Mouse (Mus musculus): ENCODE measurements around the gene Terf2ip. TPM values are rescaled to one million over a fixed set of nuclear protein-coding genes. Genes with fewer than 3 reads are reported as not detected.

Gene Terf2ip
- total and polyA plus RNA-seq, 3 experiments: 5.3 to 10.8 (median 10.7) TPM

DNA sequence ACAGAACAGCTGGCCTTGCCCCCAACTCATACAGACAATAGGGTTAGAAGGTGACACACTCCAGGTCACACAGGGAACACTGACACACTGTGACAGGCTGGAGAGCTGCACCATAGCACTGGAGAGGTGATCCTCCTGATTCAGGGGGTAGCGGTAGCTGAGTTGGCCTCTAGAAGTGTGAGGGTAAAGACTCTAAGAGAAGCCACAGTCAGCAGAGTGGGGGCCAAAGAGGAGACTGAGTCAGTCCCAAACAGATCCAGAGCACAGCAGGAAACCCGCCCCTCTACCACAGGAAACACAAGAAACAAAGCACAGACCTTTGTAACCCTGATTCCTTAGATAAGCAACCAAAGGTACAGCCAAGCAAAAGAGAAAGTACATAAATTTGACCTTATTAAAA lies 34.9 kb upstream of the Terf2ip start:
- Histone ChIP-seq H3K4me3 (no peak overlapping the region), H3K36me3 (ENCODE audit: control insufficient read depth, insufficient read depth, low read length) (no peaks in the 10 kb centered on the region), H3K9ac (ENCODE audit: low read depth, low read length) (no peak overlapping the region), H3K4me1 (ENCODE audit: control insufficient read depth, insufficient read depth, low read length) (no peaks in the 10 kb centered on the region), H3K27me3 (ENCODE audit: control insufficient read depth, insufficient read depth, low read length) (no peaks in the 10 kb centered on the region), H3K27ac (no peak overlapping the region), H3K79me2 (replicated peaks; ENCODE audit: control insufficient read depth, insufficient read depth, low read length) (no peaks in the 10 kb centered on the region)
- intact Hi-C loops (cut with DNase I): no loop called here
- WGBS: 70% methylated on average over 2 of the region's 2 CpGs
- no peak for DNase-seq
- no peak for TF ChIP-seq EP300 (IDR thresholded peaks at IDR 0.05; ENCODE audit: insufficient read depth, low read depth, low read length)
- no peak for TF ChIP-seq CTCF (IDR thresholded peaks at IDR 0.05)
- TF ChIP-seq POLR2A (IDR thresholded peaks at IDR 0.05; ENCODE audit: insufficient read depth, low read depth, low read length): no peak

DNA sequence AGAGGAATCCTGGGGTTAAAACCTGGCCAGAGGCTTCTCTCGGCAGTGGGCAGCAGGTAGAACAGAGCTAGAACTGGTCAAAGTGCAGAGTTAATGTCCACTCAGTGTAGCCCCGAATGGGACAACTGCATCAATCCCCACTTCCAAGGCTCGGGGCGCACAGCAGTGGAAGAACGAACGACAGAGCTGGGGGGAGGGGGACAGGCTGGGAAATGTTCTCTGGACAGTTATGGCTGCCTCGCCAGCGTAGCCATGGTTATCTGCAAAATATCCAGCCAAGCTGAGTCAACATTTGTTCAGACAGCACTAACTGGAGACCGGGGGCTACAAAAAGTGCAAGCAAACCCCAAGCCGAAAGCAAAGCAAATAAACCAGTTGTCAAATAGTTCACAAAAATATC lies 33.1 kb upstream of the Terf2ip start:
- no peak for DNase-seq
- TF ChIP-seq CTCF (IDR thresholded peaks at IDR 0.05) (no peak), EP300 (IDR thresholded peaks at IDR 0.05; ENCODE audit: insufficient read depth, low read depth, low read length) (no peak), POLR2A (IDR thresholded peaks at IDR 0.05; ENCODE audit: insufficient read depth, low read depth, low read length) (no peak)
- H3K79me2 ChIP-seq (replicated peaks; ENCODE audit: control insufficient read depth, insufficient read depth, low read length): no peaks in the 10 kb centered on the region
- no peak overlapping the region for H3K27ac ChIP-seq
- intact Hi-C loops (cut with DNase I): no loop called here
- no peaks in the 10 kb centered on the region for H3K27me3 ChIP-seq (ENCODE audit: control insufficient read depth, insufficient read depth, low read length)
- 82% methylated on average over 10 of the region's 10 CpGs for WGBS
- H3K9ac ChIP-seq (ENCODE audit: low read depth, low read length): no peak overlapping the region
- H3K4me3 ChIP-seq: no peak overlapping the region
- no peaks in the 10 kb centered on the region for H3K36me3 ChIP-seq (ENCODE audit: control insufficient read depth, insufficient read depth, low read length)
- H3K4me1 ChIP-seq (ENCODE audit: control insufficient read depth, insufficient read depth, low read length): no peaks in the 10 kb centered on the region

DNA sequence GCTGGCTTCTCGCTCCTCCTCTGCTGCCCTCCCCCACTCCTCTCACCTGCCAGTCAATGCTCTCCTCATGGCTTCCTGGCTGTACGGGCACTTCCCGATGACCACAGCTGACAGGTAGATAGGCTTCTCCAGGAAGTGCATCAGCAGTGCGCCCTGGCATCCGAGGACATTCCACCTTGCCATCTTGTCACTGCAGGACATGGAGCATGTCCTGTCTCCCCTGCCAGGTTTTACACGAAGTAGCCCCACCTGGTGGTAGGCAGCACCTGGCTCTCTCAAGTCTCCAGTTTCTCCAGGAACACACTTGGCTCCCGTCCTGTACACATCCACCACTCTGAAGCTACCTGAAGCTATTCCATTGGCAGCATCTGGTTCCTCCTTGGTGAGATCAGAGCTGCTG lies 29.1 kb upstream of the Terf2ip start:
- no peak for DNase-seq
- no peaks in the 10 kb centered on the region for H3K4me1 ChIP-seq (ENCODE audit: control insufficient read depth, insufficient read depth, low read length)
- H3K79me2 ChIP-seq (replicated peaks; ENCODE audit: control insufficient read depth, insufficient read depth, low read length): no peaks in the 10 kb centered on the region
- H3K36me3 ChIP-seq (ENCODE audit: control insufficient read depth, insufficient read depth, low read length): no peaks in the 10 kb centered on the region
- intact Hi-C loops (cut with DNase I): no loop called here
- no peaks in the 10 kb centered on the region for H3K27me3 ChIP-seq (ENCODE audit: control insufficient read depth, insufficient read depth, low read length)
- H3K4me3 ChIP-seq: no peak overlapping the region
- TF ChIP-seq EP300 (IDR thresholded peaks at IDR 0.05; ENCODE audit: insufficient read depth, low read depth, low read length) (no peak), POLR2A (IDR thresholded peaks at IDR 0.05; ENCODE audit: insufficient read depth, low read depth, low read length) (no peak), CTCF (IDR thresholded peaks at IDR 0.05) (0 out of 2 replicates have a peak, but pooled peaks have one; percentile 7)
- no peak overlapping the region for H3K9ac ChIP-seq (ENCODE audit: low read depth, low read length)
- H3K27ac ChIP-seq: no peak overlapping the region
- 69% methylated on average over 7 of the region's 7 CpGs for WGBS

DNA sequence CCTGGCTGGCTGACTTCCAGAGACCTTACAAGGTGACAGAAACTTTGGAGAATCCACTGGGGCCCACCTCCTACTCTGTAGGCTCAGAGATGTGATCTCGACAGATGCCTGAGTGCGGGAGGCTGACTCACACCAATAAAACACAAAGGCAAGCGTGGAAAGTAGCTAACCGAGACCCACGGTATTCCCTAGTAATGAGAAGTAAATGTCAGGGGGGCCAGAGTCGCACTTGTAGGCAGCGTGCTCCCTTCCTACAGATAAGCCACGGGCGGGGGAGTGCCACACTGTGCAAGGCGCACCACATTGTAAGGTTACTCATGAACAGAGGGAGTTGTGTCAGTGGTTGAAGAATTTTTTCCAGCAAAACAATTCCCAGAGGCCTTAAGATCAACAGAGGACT lies 26.7 kb upstream of the Terf2ip start:
- intact Hi-C loops (cut with DNase I): no loop called here
- Histone ChIP-seq H3K9ac (ENCODE audit: low read depth, low read length) (no peak overlapping the region), H3K79me2 (replicated peaks; ENCODE audit: control insufficient read depth, insufficient read depth, low read length) (no peaks in the 10 kb centered on the region), H3K27me3 (ENCODE audit: control insufficient read depth, insufficient read depth, low read length) (no peaks in the 10 kb centered on the region), H3K4me1 (ENCODE audit: control insufficient read depth, insufficient read depth, low read length) (no peaks in the 10 kb centered on the region), H3K36me3 (ENCODE audit: control insufficient read depth, insufficient read depth, low read length) (no peaks in the 10 kb centered on the region), H3K4me3 (no peak overlapping the region), H3K27ac (no peak overlapping the region)
- TF ChIP-seq EP300 (IDR thresholded peaks at IDR 0.05; ENCODE audit: insufficient read depth, low read depth, low read length) (no peak), CTCF (IDR thresholded peaks at IDR 0.05) (no peak), POLR2A (IDR thresholded peaks at IDR 0.05; ENCODE audit: insufficient read depth, low read depth, low read length) (no peak)
- 53% methylated on average over 10 of the region's 10 CpGs for WGBS
- DNase-seq: no peak

DNA sequence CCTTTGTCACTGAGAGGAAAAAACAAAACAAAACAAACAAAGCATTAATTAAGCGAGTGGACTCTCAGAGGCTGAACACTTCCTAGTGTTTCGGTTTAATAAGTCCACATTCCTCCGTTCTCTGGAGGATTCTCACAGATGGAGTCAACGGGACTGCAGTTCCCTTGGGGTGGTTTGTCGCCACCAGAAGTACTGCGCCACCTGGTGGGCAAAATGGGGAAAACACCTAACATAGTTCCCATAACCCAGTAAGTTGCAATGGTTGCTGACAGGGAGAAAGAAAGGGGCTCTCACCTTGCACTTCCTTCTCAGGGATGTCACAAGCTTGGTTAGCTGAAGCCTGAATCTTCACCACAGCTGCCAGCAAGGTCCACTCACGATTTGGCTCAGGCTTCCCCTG lies 21.3 kb upstream of the Terf2ip start:
- no peak overlapping the region; the same call in 1 of the 2 replicates for H3K27ac ChIP-seq
- TF ChIP-seq POLR2A (IDR thresholded peaks at IDR 0.05; ENCODE audit: insufficient read depth, low read depth, low read length) (no peak), CTCF (IDR thresholded peaks at IDR 0.05) (peak; percentile 95)
- H3K4me3 ChIP-seq: no peak overlapping the region
- no peak overlapping the region for H3K9ac ChIP-seq (ENCODE audit: low read depth, low read length)
- no peaks in the 10 kb centered on the region for H3K27me3 ChIP-seq (ENCODE audit: control insufficient read depth, insufficient read depth, low read length)
- H3K36me3 ChIP-seq (ENCODE audit: control insufficient read depth, insufficient read depth, low read length): no peaks in the 10 kb centered on the region
- H3K79me2 ChIP-seq (replicated peaks; ENCODE audit: control insufficient read depth, insufficient read depth, low read length): no peaks in the 10 kb centered on the region
- intact Hi-C loops (cut with DNase I): loop anchor here (1.0 to 2.0 kb wide), 2 partner anchors 49 to 109 kb away; partner anchors contain the start of gene Gabarapl2
- DNase-seq: peak; percentile 67 to 79
- WGBS: 8% methylated on average over 7 of the region's 7 CpGs
- no peaks in the 10 kb centered on the region for H3K4me1 ChIP-seq (ENCODE audit: control insufficient read depth, insufficient read depth, low read length)

DNA sequence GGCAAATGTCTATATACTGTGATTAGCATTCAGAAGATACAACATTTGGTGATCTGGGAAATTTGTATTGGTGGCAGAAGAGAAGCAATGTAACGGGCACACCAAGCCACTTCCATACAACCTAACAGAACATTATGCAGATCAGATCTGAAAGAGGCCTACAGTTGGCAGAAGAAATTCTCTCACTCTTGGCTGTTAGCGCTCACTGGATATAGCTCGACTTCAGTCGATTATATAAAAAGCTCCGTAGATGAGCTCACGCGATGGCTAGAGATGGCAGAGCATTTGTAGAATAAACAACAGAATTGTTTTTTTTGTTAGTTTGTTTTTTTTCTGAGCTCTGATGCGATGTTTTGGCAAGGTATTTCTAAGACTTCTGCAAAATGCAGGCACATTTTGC lies 19.9 kb upstream of the Terf2ip start:
- intact Hi-C loops (cut with DNase I): loop anchor here (2.0 kb wide), 1 partner anchor 50 kb away; the partner anchor contains the start of gene Gabarapl2
- WGBS: 58% methylated on average over 8 of the region's 8 CpGs
- no peak for DNase-seq
- Histone ChIP-seq H3K36me3 (ENCODE audit: control insufficient read depth, insufficient read depth, low read length) (no peaks in the 10 kb centered on the region), H3K4me3 (peak overlapping the region; percentile 74), H3K4me1 (ENCODE audit: control insufficient read depth, insufficient read depth, low read length) (no peaks in the 10 kb centered on the region), H3K27ac (no peak overlapping the region; the same call in 1 of the 2 replicates), H3K27me3 (ENCODE audit: control insufficient read depth, insufficient read depth, low read length) (no peaks in the 10 kb centered on the region), H3K9ac (ENCODE audit: low read depth, low read length) (no peak overlapping the region), H3K79me2 (replicated peaks; ENCODE audit: control insufficient read depth, insufficient read depth, low read length) (no peaks in the 10 kb centered on the region)
- TF ChIP-seq POLR2A (IDR thresholded peaks at IDR 0.05; ENCODE audit: insufficient read depth, low read depth, low read length) (no peak), CTCF (IDR thresholded peaks at IDR 0.05) (no peak), EP300 (IDR thresholded peaks at IDR 0.05; ENCODE audit: insufficient read depth, low read depth, low read length) (no peak)

Data from heart, adult 2 months (tissue).